ENCODE assay signal across 8 mouse cellular contexts in the genomic region with DNA sequence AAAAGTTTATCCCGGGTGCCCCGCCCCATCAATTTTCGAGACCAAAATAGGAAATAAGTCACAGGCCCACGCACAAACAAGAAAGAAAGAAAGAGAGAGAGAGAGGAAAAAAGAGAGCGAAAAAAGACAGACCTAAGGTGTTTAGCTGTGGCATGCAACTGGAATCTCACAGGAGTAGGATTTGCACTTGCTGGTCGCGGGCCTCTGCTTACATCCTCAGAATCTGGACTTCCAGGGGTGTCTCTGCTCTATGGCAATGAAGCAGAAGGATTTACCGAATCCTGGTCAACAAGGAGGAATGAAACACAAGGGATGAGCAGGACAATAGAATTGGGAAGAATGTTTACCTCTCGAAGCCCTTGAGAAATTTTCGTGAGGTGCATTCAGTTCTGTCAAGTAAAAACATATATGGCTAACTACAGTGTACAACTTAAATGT. TPM values are rescaled to one million over a fixed set of nuclear protein-coding genes. Genes with fewer than 3 reads are reported as not detected.
DNase-seq lines count a peak whose midpoint lies in the region; ATAC-seq lines count a peak whose summit lies in the region.

No protein-coding gene starts in this region.

- H3K4me2 ChIP-seq in kidney, embryonic 15.5 days: peak overlapping the region; percentile 72
- H3K4me2 ChIP-seq in hindbrain, embryonic 11.5 days (replicated peaks; ENCODE audit: low read depth, low read length): peak overlapping the region; percentile 48
- H3K4me2 ChIP-seq in midbrain, embryonic 13.5 days (replicated peaks): peak overlapping the region; percentile 86

- H3K36me3 ChIP-seq in kidney, embryonic 15.5 days: no peaks in the 10 kb centered on the region
- H3K36me3 ChIP-seq in hindbrain, embryonic 11.5 days (ENCODE audit: control insufficient read depth, insufficient read depth, low read length): no peaks in the 10 kb centered on the region
- H3K36me3 ChIP-seq in midbrain, embryonic 13.5 days: no peaks in the 10 kb centered on the region

- peak overlapping the region; percentile 82 for H3K9ac ChIP-seq in kidney, embryonic 15.5 days
- peak overlapping the region; percentile 88 for H3K9ac ChIP-seq in hindbrain, embryonic 11.5 days (ENCODE audit: low read depth, low read length)
- peak overlapping the region; percentile 88 for H3K9ac ChIP-seq in midbrain, embryonic 13.5 days (replicated peaks)

- DNase-seq in kidney, postnatal 36 days: no peak
- peak; percentile 25 for DNase-seq in adipocyte (ENCODE audit: low spot score)
- DNase-seq in hindbrain, embryonic 11.5 days (ENCODE audit: low spot score): peak; percentile 49
- DNase-seq in layer of hippocampus, adult 8-10 months (ENCODE audit: low spot score in 2 of 2): no peak
- no peak for DNase-seq in thymus, postnatal 0 days (ENCODE audit: low spot score)
- DNase-seq in gastrocnemius, adult 8-10 months (ENCODE audit: low spot score in 2 of 2): no peak

- H3K27ac ChIP-seq in kidney, embryonic 15.5 days: peak overlapping the region; percentile 96
- H3K27ac ChIP-seq in hindbrain, embryonic 11.5 days (ENCODE audit: low read depth, low read length): peak overlapping the region; percentile 85; the same call in 1 of the 2 replicates
- peak overlapping the region; percentile 92 for H3K27ac ChIP-seq in midbrain, embryonic 13.5 days

- peaks cover 13% of the 10 kb centered on the region for H3K4me1 ChIP-seq in kidney, embryonic 15.5 days
- H3K4me1 ChIP-seq in hindbrain, embryonic 11.5 days (replicated peaks; ENCODE audit: control insufficient read depth, insufficient read depth, low read length): no peaks in the 10 kb centered on the region
- peaks cover 17% of the 10 kb centered on the region for H3K4me1 ChIP-seq in midbrain, embryonic 13.5 days (replicated peaks)

- H3K9me3 ChIP-seq in kidney, embryonic 15.5 days (replicated peaks): no peaks in the 10 kb centered on the region
- no peaks in the 10 kb centered on the region for H3K9me3 ChIP-seq in hindbrain, embryonic 11.5 days (ENCODE audit: control insufficient read depth, low read length)
- no peaks in the 10 kb centered on the region for H3K9me3 ChIP-seq in midbrain, embryonic 13.5 days

- no peaks in the 10 kb centered on the region for H3K27me3 ChIP-seq in kidney, embryonic 15.5 days
- H3K27me3 ChIP-seq in hindbrain, embryonic 11.5 days (ENCODE audit: control insufficient read depth, insufficient read depth, low read length): no peaks in the 10 kb centered on the region
- no peaks in the 10 kb centered on the region for H3K27me3 ChIP-seq in midbrain, embryonic 13.5 days

- 16% methylated on average over 10 of the region's 10 CpGs for WGBS in kidney, embryonic 15.5 days
- WGBS in hindbrain, embryonic 11.5 days: 17% methylated on average over 10 of the region's 10 CpGs
- 11% methylated on average over 10 of the region's 10 CpGs for WGBS in midbrain, embryonic 13.5 days

- peak; percentile 5; the same call in 1 of the 2 replicates for ATAC-seq in kidney, embryonic 15.5 days (replicated peaks; ENCODE audit: low FRiP score)
- no peak for ATAC-seq in hindbrain, embryonic 11.5 days (ENCODE audit: low FRiP score)
- ATAC-seq in midbrain, embryonic 13.5 days: no peak

- H3K4me3 ChIP-seq in kidney, embryonic 15.5 days (replicated peaks): peak overlapping the region; percentile 85
- peak overlapping the region; percentile 92 for H3K4me3 ChIP-seq in hindbrain, embryonic 11.5 days (ENCODE audit: low read depth, low read length)
- peak overlapping the region; percentile 79 for H3K4me3 ChIP-seq in midbrain, embryonic 13.5 days (replicated peaks)

RNA-seq across cellular contexts. Expression of a gene that starts 0.6 kb away (rescaled TPM):
- 8.4 and 8.9 TPM in 2 replicates for polyA plus RNA-seq in kidney, embryonic 15.5 days (2015; fragmentation: Nextera tagmentation; extraction: Ambion mirVana)
- polyA plus RNA-seq in hindbrain, embryonic 11.5 days (2014; fragmentation: Nextera tagmentation; extraction: Ambion mirVana): 9.9 and 12.1 TPM in 2 replicates
- 12.5 and 13.1 TPM in 2 replicates for polyA plus RNA-seq in midbrain, embryonic 13.5 days (2015; fragmentation: Nextera tagmentation; extraction: Ambion mirVana)
- 10 to 100 TPM; 53.4 to 67.8 (median 59.7) TPM for total RNA-seq in layer of hippocampus, adult 8-10 months (2022)
- polyA plus RNA-seq in thymus, postnatal 0 days (2015; fragmentation: Nextera tagmentation; extraction: Ambion mirVana): 1.6 and 1.8 TPM in 2 replicates
- 1 to 10 TPM; 2.4 to 6.4 (median 3.8) TPM for total RNA-seq in gastrocnemius, adult 8-10 months (2022)

RNA-seq across cellular contexts. Expression of a gene that starts 14.9 kb away (rescaled TPM):
- polyA plus RNA-seq in kidney, embryonic 15.5 days (2015; fragmentation: Nextera tagmentation; extraction: Ambion mirVana): 3.2 and 5.9 TPM in 2 replicates
- 0.28 TPM in 1 of 2 replicates, not detected in the other for polyA plus RNA-seq in hindbrain, embryonic 11.5 days (2014; fragmentation: Nextera tagmentation; extraction: Ambion mirVana)
- not detected in 2 replicates for polyA plus RNA-seq in midbrain, embryonic 13.5 days (2015; fragmentation: Nextera tagmentation; extraction: Ambion mirVana)
- total RNA-seq in layer of hippocampus, adult 8-10 months (2022): 1 to 10 TPM in 2 of 4 experiments, not detected in 2; 1.0 to 1.1 TPM
- polyA plus RNA-seq in thymus, postnatal 0 days (2015; fragmentation: Nextera tagmentation; extraction: Ambion mirVana): 0.52 and 0.59 TPM in 2 replicates
- total RNA-seq in gastrocnemius, adult 8-10 months (2022): 1,000 to 10,000 TPM; 3,090 to 3,449 (median 3,228) TPM

RNA-seq across cellular contexts. Expression of a gene that starts 26.7 kb away (rescaled TPM):
- 2.2 and 3.3 TPM in 2 replicates for polyA plus RNA-seq in kidney, embryonic 15.5 days (2015; fragmentation: Nextera tagmentation; extraction: Ambion mirVana)
- polyA plus RNA-seq in hindbrain, embryonic 11.5 days (2014; fragmentation: Nextera tagmentation; extraction: Ambion mirVana): 0.48 and 1.0 TPM in 2 replicates
- polyA plus RNA-seq in midbrain, embryonic 13.5 days (2015; fragmentation: Nextera tagmentation; extraction: Ambion mirVana): 0.15 and 0.27 TPM in 2 replicates
- under 1 TPM; 0.19 to 0.54 (median 0.27) TPM for total RNA-seq in layer of hippocampus, adult 8-10 months (2022)
- 0.22 and 0.30 TPM in 2 replicates for polyA plus RNA-seq in thymus, postnatal 0 days (2015; fragmentation: Nextera tagmentation; extraction: Ambion mirVana)
- total RNA-seq in gastrocnemius, adult 8-10 months (2022): 100 to 1,000 TPM; 153 to 168 (median 158) TPM

RNA-seq across cellular contexts. Expression of a gene that starts 32.7 kb away (rescaled TPM):
- 98.3 and 106 TPM in 2 replicates for polyA plus RNA-seq in kidney, embryonic 15.5 days (2015; fragmentation: Nextera tagmentation; extraction: Ambion mirVana)
- polyA plus RNA-seq in hindbrain, embryonic 11.5 days (2014; fragmentation: Nextera tagmentation; extraction: Ambion mirVana): 76.6 and 79.0 TPM in 2 replicates
- 88.4 and 96.7 TPM in 2 replicates for polyA plus RNA-seq in midbrain, embryonic 13.5 days (2015; fragmentation: Nextera tagmentation; extraction: Ambion mirVana)
- total RNA-seq in layer of hippocampus, adult 8-10 months (2022): 100 to 1,000 TPM; 107 to 130 (median 112) TPM
- 52.2 and 56.8 TPM in 2 replicates for polyA plus RNA-seq in thymus, postnatal 0 days (2015; fragmentation: Nextera tagmentation; extraction: Ambion mirVana)
- total RNA-seq in gastrocnemius, adult 8-10 months (2022): 10 to 100 TPM; 64.6 to 79.3 (median 71.4) TPM

RNA-seq across cellular contexts. Expression of a gene that starts 53.3 kb away (rescaled TPM):
- polyA plus RNA-seq in kidney, embryonic 15.5 days (2015; fragmentation: Nextera tagmentation; extraction: Ambion mirVana): 28.5 and 29.2 TPM in 2 replicates
- polyA plus RNA-seq in hindbrain, embryonic 11.5 days (2014; fragmentation: Nextera tagmentation; extraction: Ambion mirVana): 16.7 and 22.9 TPM in 2 replicates
- polyA plus RNA-seq in midbrain, embryonic 13.5 days (2015; fragmentation: Nextera tagmentation; extraction: Ambion mirVana): 22.7 and 26.0 TPM in 2 replicates
- 10 to 100 TPM; 14.6 to 15.8 (median 15.0) TPM for total RNA-seq in layer of hippocampus, adult 8-10 months (2022)
- polyA plus RNA-seq in thymus, postnatal 0 days (2015; fragmentation: Nextera tagmentation; extraction: Ambion mirVana): 12.2 and 13.3 TPM in 2 replicates
- total RNA-seq in gastrocnemius, adult 8-10 months (2022): 1 to 10 TPM; 1.3 to 2.0 (median 1.5) TPM

Comparison
In these comparisons a context has a peak if more than half of its experiments do, and no peak if none do; other contexts are left out.
1. DNase-seq: peak in adipocyte (single experiment) and hindbrain, embryonic 11.5 days (single experiment); none in kidney, postnatal 36 days (0 of 2), layer of hippocampus, adult 8-10 months (0 of 2), thymus, postnatal 0 days (single experiment) and gastrocnemius, adult 8-10 months (0 of 2).
2. Peak in every context shown above with its lines, with median percentiles within 50 percentile points of each other: H3K27ac ChIP-seq, H3K4me2 ChIP-seq, H3K4me3 ChIP-seq and H3K9ac ChIP-seq.